Mouse (Mus musculus): ENCODE data around the gene Pde8b.

Gene Pde8b

GRCm38 (mm10) chr13:95017916-95018315 is 232.2 kb downstream of the Pde8b start:
- WGBS = 12% methylated on average over 9 of the region's 9 CpGs

- 91% methylated on average over 6 of the region's 6 CpGs for WGBS
These were observed 232.9 kb downstream of the Pde8b start for GRCm38 (mm10) chr13:95017278-95017677.

- WGBS = 88% methylated on average over 7 of the region's 7 CpGs
These were observed 238.4 kb downstream of the Pde8b start for GRCm38 (mm10) chr13:95011546-95012257.

GRCm38 (mm10) chr13:95009261-95009660 is 240.9 kb downstream of the Pde8b start:
- 67% methylated on average over 7 of the region's 7 CpGs for WGBS

- WGBS = 87% methylated on average over 8 of the region's 8 CpGs
These were observed 242.9 kb downstream of the Pde8b start for GRCm38 (mm10) chr13:95007281-95007680.

- WGBS = 78% methylated on average over 5 of the region's 5 CpGs
These were observed 259.6 kb downstream of the Pde8b start for GRCm38 (mm10) chr13:94990516-94990915.

- WGBS = 62% methylated on average over 7 of the region's 7 CpGs
These were observed 271.1 kb downstream of the Pde8b start for GRCm38 (mm10) chr13:94979081-94979480.

GRCm38 (mm10) chr13:94976219-94977186 is 273.6 kb downstream of the Pde8b start, which contains the start of gene Wdr41:
Wdr41 (plus strand) TSS chr13:94976344.
- WGBS = 1% methylated on average over 68 of the region's 68 CpGs

GRCm38 (mm10) chr13:94975828-94976218 is 274.3 kb downstream of the Pde8b start:
- WGBS = 6% methylated on average over 9 of the region's 9 CpGs

Data from cerebral cortex, adult 2 months (tissue).